Mouse (Mus musculus) kidney, postnatal 0 days (tissue): Measurements from ENCODE around the gene Gm20388. TPM values are rescaled to one million over a fixed set of nuclear protein-coding genes. Genes with fewer than 3 reads are reported as not detected.
"Not testable (repeated sequence)": the region's sequence is repeated elsewhere in the genome, so short reads cannot be mapped to it uniquely, and the experiment has no call there.

ENCODE experiments used
- ATAC-seq: fragments of 200-750 bp; cut with Nextera tagmentation; replicated peaks from 2 replicates; pipeline ENCODE4 v1.8.0; 2017; ENCODE audit warnings: low read depth, moderate number of reproducible peaks, moderate TSS enrichment, moderate library complexity; ENCODE audit not compliant: low FRiP score
- DNase-seq: peaks from one replicate; pipeline ENCODE4 v3.0.0-alpha.2; 2016; ENCODE audit warnings: low spot score
- H3K27ac ChIP-seq: fragments of 300-500 bp; sonication (generic); 2 replicates; pipeline ENCODE4 v1.5.1; 2014; ENCODE audit warnings: mild to moderate bottlenecking
- H3K27me3 ChIP-seq: fragments of 300-500 bp; sonication (generic); 2 replicates; pipeline ENCODE4 v1.6.1; 2014; ENCODE audit warnings: low read length, mixed read lengths; ENCODE audit not compliant: insufficient read depth
- H3K36me3 ChIP-seq: fragments of 300-500 bp; sonication (generic); 2 replicates; pipeline ENCODE4 v1.6.1; 2014; ENCODE audit warnings: low read length, mixed read lengths; ENCODE audit not compliant: insufficient read depth
- H3K4me1 ChIP-seq: fragments of 300-500 bp; sonication (generic); replicated peaks from 2 replicates; pipeline ENCODE4 v1.6.1; 2014; ENCODE audit warnings: antibody characterized with exemption, low read length, mixed read lengths; ENCODE audit not compliant: insufficient read depth
- H3K4me2 ChIP-seq: fragments of 300-500 bp; sonication (generic); 2 replicates; pipeline ENCODE4 v1.6.1; 2014; ENCODE audit warnings: mild to moderate bottlenecking, low read length, moderate library complexity, mixed read lengths
- H3K4me3 ChIP-seq: fragments of 300-500 bp; sonication (generic); replicated peaks from 2 replicates; pipeline ENCODE4 v1.5.1; 2014; ENCODE audit warnings: low read depth, low read length
- H3K9ac ChIP-seq: fragments of 300-500 bp; sonication (generic); 2 replicates; pipeline ENCODE4 v1.6.1; 2014; ENCODE audit warnings: low read depth, low read length
- H3K9me3 ChIP-seq: fragments of 300-500 bp; sonication (generic); replicated peaks from 2 replicates; pipeline ENCODE4 v1.6.1; 2016; ENCODE audit warnings: low read length, inconsistent platforms, mixed read lengths
- CTCF ChIP-seq: IDR thresholded peaks from 2 replicates; pipeline ENCODE4 v1.5.1; 2016; ENCODE audit warnings: antibody characterized with exemption, low read depth, mild to moderate bottlenecking, moderate library complexity
- WGBS: fragments of 180-500 bp; shearing (Covaris S2); extraction: QIAGEN DNeasy Blood & Tissue Kit; methylation state at CpG from one replicate; pipeline ENCODE4 v1.1.7; 2014; 5-methylcytosine and 5-hydroxymethylcytosine counted together
- polyA plus RNA-seq: library from polyadenylated mRNA; unstranded; fragments of >200 nt; fragmentation: Nextera tagmentation; extraction: Ambion mirVana; gene quantifications from 2 replicates; pipeline ENCODE4 v1.2.1, GENCODE M21; 2015

The Gm20388 gene
- polyA plus RNA-seq, 1 experiment from 2014 or later, result not detected

GRCm38 (mm10) chr8:120366840-120367239, 456.2 kb downstream of the Gm20388 start:
- ATAC-seq (no peak), DNase-seq (no peak)
- Histone ChIP-seq H3K9ac (no peak overlapping the region), H3K27me3 (no peaks in the 10 kb centered on the region), H3K9me3 (no peaks in the 10 kb centered on the region), H3K4me3 (no peak overlapping the region), H3K36me3 (no peaks in the 10 kb centered on the region), H3K4me2 (no peak overlapping the region), H3K4me1 (peaks cover 31% of the 10 kb centered on the region), H3K27ac (no peak overlapping the region)
- 89% methylated on average over 6 of the region's 6 CpGs for WGBS
- TF ChIP-seq CTCF, result no peak

- H3K9ac ChIP-seq, H3K4me2 ChIP-seq, DNase-seq, H3K4me3 ChIP-seq, ATAC-seq, H3K36me3 ChIP-seq, H3K27me3 ChIP-seq, H3K9me3 ChIP-seq: not testable (repeated sequence)
- WGBS, result 67% methylated on average over 1 of the region's 1 CpGs
- H3K27ac ChIP-seq, result peak overlapping the region; percentile 61; the same call in 1 of the 2 replicates
- peaks cover 32% of the 10 kb centered on the region for H3K4me1 ChIP-seq
These were observed 457.6 kb downstream of the Gm20388 start for GRCm38 (mm10) chr8:120368191-120368590.

DNA sequence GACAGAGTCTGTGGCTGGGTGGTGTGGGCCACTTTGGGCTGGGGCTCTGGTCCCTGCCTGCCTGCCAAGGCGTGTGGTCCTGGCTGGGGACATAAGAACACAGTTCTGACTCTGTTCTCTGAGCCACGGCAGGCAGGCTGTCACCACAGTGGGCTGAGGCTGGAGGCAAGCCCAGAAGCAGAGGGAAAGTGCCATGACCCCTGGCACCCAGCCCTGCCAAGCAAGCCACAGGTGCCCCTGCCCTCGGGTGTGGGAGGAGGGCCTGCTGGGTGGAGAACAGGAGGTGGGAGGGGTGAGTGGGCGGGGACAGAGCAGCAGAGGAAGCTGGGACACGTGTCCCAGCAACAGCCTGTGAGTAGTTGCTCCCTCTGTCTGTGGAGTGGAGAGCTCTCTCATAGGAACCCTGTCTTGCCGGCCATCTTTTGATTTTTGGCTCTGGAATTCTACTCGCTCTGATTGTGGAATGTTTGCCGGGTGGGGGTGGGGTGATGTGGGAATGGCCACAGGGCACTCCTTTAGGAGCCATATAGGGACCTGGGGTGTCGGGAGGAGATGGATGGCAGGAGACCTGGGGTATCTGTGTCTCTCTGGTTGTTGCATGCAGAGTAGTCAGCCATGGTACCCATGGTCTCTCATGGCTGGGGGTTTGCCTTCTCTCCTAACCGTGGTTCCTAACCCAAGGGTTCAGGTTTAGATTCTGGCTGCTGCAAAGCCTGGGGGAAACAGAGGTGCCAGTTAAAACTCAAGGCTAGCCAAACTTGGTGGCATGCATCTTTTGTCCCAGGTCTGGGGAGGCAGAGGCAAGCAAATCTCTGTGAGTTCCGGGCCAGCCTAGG, 458.4 kb downstream of the Gm20388 start:
- ATAC-seq (peak; percentile 69), DNase-seq (peak; percentile 95)
- no peaks in the 10 kb centered on the region for H3K36me3 ChIP-seq
- no peak overlapping the region for H3K4me2 ChIP-seq
- no peaks in the 10 kb centered on the region for H3K9me3 ChIP-seq
- peak overlapping the region; percentile 67 for H3K27ac ChIP-seq
- H3K9ac ChIP-seq, result no peak overlapping the region
- peak; percentile 69 for TF ChIP-seq CTCF
- whole genome bisulfite sequencing, result 23% methylated on average over 11 of the region's 11 CpGs
- H3K4me3 ChIP-seq, result no peak overlapping the region
- H3K4me1 ChIP-seq, result peaks cover 32% of the 10 kb centered on the region
- no peaks in the 10 kb centered on the region for H3K27me3 ChIP-seq

- no peak for TF ChIP-seq CTCF
- Histone ChIP-seq H3K36me3 (no peaks in the 10 kb centered on the region), H3K4me1 (peaks cover 30% of the 10 kb centered on the region), H3K27me3 (no peaks in the 10 kb centered on the region), H3K9me3 (no peaks in the 10 kb centered on the region), H3K4me2 (no peak overlapping the region), H3K4me3 (no peak overlapping the region), H3K27ac (no peak overlapping the region), H3K9ac (no peak overlapping the region)
- ATAC-seq (no peak), DNase-seq (no peak)
- WGBS, result 57% methylated on average over 7 of the region's 7 CpGs
These were observed 459.3 kb downstream of the Gm20388 start for GRCm38 (mm10) chr8:120369956-120370355.

GRCm38 (mm10) chr8:120370461-120370860, 459.8 kb downstream of the Gm20388 start:
- Histone ChIP-seq H3K9ac (no peak overlapping the region), H3K27ac (no peak overlapping the region), H3K27me3 (no peaks in the 10 kb centered on the region), H3K4me3 (no peak overlapping the region), H3K9me3 (no peaks in the 10 kb centered on the region), H3K4me1 (peaks cover 30% of the 10 kb centered on the region), H3K4me2 (no peak overlapping the region), H3K36me3 (no peaks in the 10 kb centered on the region)
- TF ChIP-seq CTCF, result peak; percentile 39; the same call in 1 of the 2 replicates
- ATAC-seq (no peak), DNase-seq (no peak)
- 70% methylated on average over 4 of the region's 4 CpGs for WGBS

- Histone ChIP-seq H3K4me3 (no peak overlapping the region), H3K27me3 (no peaks in the 10 kb centered on the region), H3K4me2 (no peak overlapping the region), H3K36me3 (no peaks in the 10 kb centered on the region), H3K9me3 (no peaks in the 10 kb centered on the region), H3K27ac (no peak overlapping the region), H3K9ac (no peak overlapping the region), H3K4me1 (peaks cover 35% of the 10 kb centered on the region)
- 66% methylated on average over 5 of the region's 5 CpGs for WGBS
- ATAC-seq (no peak), DNase-seq (no peak)
- TF ChIP-seq CTCF, result no peak
These were observed 460.5 kb downstream of the Gm20388 start for GRCm38 (mm10) chr8:120371146-120371545.
